Mouse (Mus musculus) small intestine, adult 2 months (tissue): ENCODE results near the gene Gla.

ENCODE experiments used
- CTCF ChIP-seq: fragments of 200-500 bp; IDR thresholded peaks from 2 replicates; pipeline ENCODE4 v1.5.1; 2012; ENCODE audit warnings: low read depth, mild to moderate bottlenecking, control low read depth, inconsistent platforms, low read length, moderate library complexity, mixed read lengths; ENCODE audit not compliant: insufficient replicate concordance, insufficient read length; ENCODE audit errors: extremely low read depth
- POLR2A ChIP-seq: fragments of 200-500 bp; IDR thresholded peaks from 2 replicates; pipeline ENCODE4 v1.6.1; 2012; ENCODE audit warnings: low read depth, mild to moderate bottlenecking, control low read depth, inconsistent platforms, low read length, moderate library complexity

- no peak for TF ChIP-seq CTCF
- TF ChIP-seq POLR2A, result no peak
Measured at GRCm38 (mm10) chrX:134540414-134541135, 60.4 kb downstream of the Gla start.
